In the genomic region with DNA sequence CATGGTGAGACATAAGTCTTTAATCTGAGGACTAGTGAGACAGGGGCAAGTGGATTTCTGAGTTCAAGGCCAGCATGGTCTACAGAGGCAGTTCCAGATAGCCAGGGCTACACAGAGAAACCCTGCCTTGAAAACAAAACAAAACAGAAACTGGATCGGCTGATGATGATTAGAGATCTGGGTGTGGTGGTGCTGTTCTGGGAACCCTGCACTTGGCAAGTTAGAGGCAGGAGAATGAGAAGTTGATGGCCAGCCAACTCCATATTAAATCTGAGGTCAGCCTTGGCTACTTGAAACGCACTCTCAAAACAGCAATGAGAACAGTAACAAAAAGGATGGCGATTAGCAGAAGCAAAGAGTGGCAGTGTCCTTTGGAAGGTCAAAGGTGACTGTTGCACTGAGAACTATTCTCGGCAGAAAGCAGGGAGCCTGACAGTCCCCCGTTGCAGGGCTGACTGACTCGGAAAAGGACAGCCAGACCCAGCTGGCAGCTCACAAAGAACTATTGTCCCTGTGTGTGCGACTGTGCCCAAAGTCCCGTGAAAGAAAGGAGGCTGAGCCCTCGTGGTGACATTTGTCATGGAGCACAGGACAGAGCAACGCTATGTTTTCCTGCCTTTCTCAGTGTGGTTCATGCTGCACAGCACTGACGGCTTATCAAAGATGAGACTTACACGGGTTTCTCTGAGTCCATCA, we compare ENCODE assay signal across 9 mouse cellular contexts. TPM values are rescaled to one million over a fixed set of nuclear protein-coding genes. Genes with fewer than 3 reads are reported as not detected.
A peak's percentile ranks its signal among the peaks of the same experiment; 100 is the strongest.
DNase-seq lines count a peak whose midpoint lies in the region; ATAC-seq and TF ChIP-seq lines count a peak whose summit lies in the region.
"Had no signal": no experiment of that assay in that cellular context is flagged by ENCODE, and none has a peak within 500 bp of the region (broad histone marks: within the 10 kb centered on the region; RNA-seq: fewer than 3 reads in every experiment).

No protein-coding gene starts in this region.

- no peak for DNase-seq in heart, postnatal 25 days (ENCODE audit: low spot score)
- DNase-seq in brain, adult 2 months (ENCODE audit: low read depth, low spot score): peak; percentile 83
- DNase-seq in hindbrain, embryonic 10.5 days (ENCODE audit: low spot score): peak; percentile 84
- no peak for DNase-seq in frontal cortex, postnatal 14 days (ENCODE audit: low spot score in 2 of 2)
- no peak for DNase-seq in kidney, postnatal 36 days

- peaks cover 14% of the 10 kb centered on the region; the same call in 1 of the 2 replicates for H3K4me1 ChIP-seq in heart, embryonic 13.5 days
- peaks cover 26% of the 10 kb centered on the region for H3K4me1 ChIP-seq in hindbrain, embryonic 10.5 days (replicated peaks)

- H3K9ac ChIP-seq in heart, embryonic 13.5 days: 0 out of 2 replicates have a peak overlapping the region, but pooled peaks have one; percentile 12
- H3K9ac ChIP-seq: embryonic facial prominence, embryonic 13.5 days had no signal

- no peaks in the 10 kb centered on the region for H3K9me3 ChIP-seq in heart, embryonic 13.5 days
- no peaks in the 10 kb centered on the region for H3K9me3 ChIP-seq in hindbrain, embryonic 10.5 days
- H3K9me3 ChIP-seq: embryonic facial prominence, embryonic 13.5 days had no signal

- ATAC-seq in heart, embryonic 13.5 days (ENCODE audit: extremely low read depth, insufficient number of reproducible peaks, low FRiP score, low TSS enrichment): no peak
- ATAC-seq in activated CD4-positive, CD25-positive, alpha-beta regulatory T cell, adult 4 months: no peak

- H3K27me3 ChIP-seq in heart, embryonic 13.5 days (replicated peaks): no peaks in the 10 kb centered on the region
- H3K27me3 ChIP-seq in hindbrain, embryonic 10.5 days (ENCODE audit: insufficient read depth, poor library complexity, severe bottlenecking): no peaks in the 10 kb centered on the region
- no peaks in the 10 kb centered on the region for H3K27me3 ChIP-seq in myocyte (ENCODE audit: control insufficient read depth, insufficient read depth, insufficient read length)
- H3K27me3 ChIP-seq: embryonic facial prominence, embryonic 13.5 days had no signal

- no peaks in the 10 kb centered on the region for H3K36me3 ChIP-seq in heart, embryonic 13.5 days
- no peaks in the 10 kb centered on the region for H3K36me3 ChIP-seq in hindbrain, embryonic 10.5 days
- no peaks in the 10 kb centered on the region for H3K36me3 ChIP-seq in myocyte (ENCODE audit: control insufficient read depth, insufficient read depth)
- H3K36me3 ChIP-seq: embryonic facial prominence, embryonic 13.5 days had no signal

- no peak overlapping the region for H3ac ChIP-seq in myocyte (ENCODE audit: control insufficient read depth, insufficient read length)

- H3K27ac ChIP-seq in heart, embryonic 13.5 days (replicated peaks): no peak overlapping the region
- H3K27ac ChIP-seq in hindbrain, embryonic 10.5 days: peak overlapping the region; percentile 83
- H3K27ac ChIP-seq: embryonic facial prominence, embryonic 13.5 days had no signal

- WGBS in heart, embryonic 13.5 days: 26% methylated on average over 12 of the region's 12 CpGs
- WGBS in hindbrain, embryonic 10.5 days: 14% methylated on average over 12 of the region's 12 CpGs

- no peaks in the 10 kb centered on the region for H3K79me2 ChIP-seq in myocyte (ENCODE audit: control insufficient read depth, insufficient read depth)

- no peak overlapping the region for H3K4me3 ChIP-seq in heart, embryonic 13.5 days
- H3K4me3 ChIP-seq in hindbrain, embryonic 10.5 days: no peak overlapping the region
- H3K4me3 ChIP-seq in myocyte: no peak overlapping the region
- H3K4me3 ChIP-seq: embryonic facial prominence, embryonic 13.5 days had no signal

- peak overlapping the region; percentile 0; the same call in 1 of the 2 replicates for H3K4me2 ChIP-seq in heart, embryonic 13.5 days
- peak overlapping the region; percentile 46 for H3K4me2 ChIP-seq in myocyte (ENCODE audit: low read depth)
- H3K4me2 ChIP-seq: embryonic facial prominence, embryonic 13.5 days had no signal

- intact Hi-C loops in heart, postnatal 25 days (cut with DNase I): no loop called here

- no peak for TF ChIP-seq POLR2A in myocyte (IDR thresholded peaks at IDR 0.05; ENCODE audit: insufficient read length, low read depth)

TF ChIP-seq in myocyte, 11 proteins besides CTCF, POLR2A, EP300 and RAD21:
- TF ChIP-seq MYOG (IDR thresholded peaks at IDR 0.05; ENCODE audit: control insufficient read depth in 1 of 3, insufficient read depth in 1 of 3, insufficient read length in 2 of 3, low read depth in 2 of 3): no peak
- TF ChIP-seq TCF3 (IDR thresholded peaks at IDR 0.05; ENCODE audit: insufficient read length, low read depth): no peak
- no peak for TF ChIP-seq REST (IDR thresholded peaks at IDR 0.05; ENCODE audit: insufficient read depth, insufficient read length)
- TF ChIP-seq TCF12 (IDR thresholded peaks at IDR 0.05; ENCODE audit: insufficient read depth, poor library complexity, severe bottlenecking): no peak
- TF ChIP-seq MYOD1 (IDR thresholded peaks at IDR 0.05; ENCODE audit: control insufficient read depth in 1 of 3, insufficient read length in 2 of 3, low read depth in 2 of 3): no peak
- TF ChIP-seq USF1 (IDR thresholded peaks at IDR 0.05; ENCODE audit: low read depth): no peak
- no peak for TF ChIP-seq E2F4 (IDR thresholded peaks at IDR 0.05; ENCODE audit: insufficient read depth)
- no peak for TF ChIP-seq POLR2AphosphoS2 (IDR thresholded peaks at IDR 0.05; ENCODE audit: insufficient read length, low read depth)
- no peak for TF ChIP-seq CEBPB (IDR thresholded peaks at IDR 0.05; ENCODE audit: insufficient read depth, poor library complexity, severe bottlenecking)
- TF ChIP-seq MAX (IDR thresholded peaks at IDR 0.05; ENCODE audit: low read depth): no peak
- TF ChIP-seq SRF (IDR thresholded peaks at IDR 0.05; ENCODE audit: control insufficient read depth, insufficient read length, low read depth): no peak
TF ChIP-seq in myocyte: peak in this region for 0.

RNA-seq across cellular contexts. Expression of a gene that starts 12.6 kb away (rescaled TPM):
- polyA plus RNA-seq in heart, embryonic 13.5 days (2015; fragmentation: Nextera tagmentation; extraction: Ambion mirVana): 19.7 and 20.3 TPM in 2 replicates
- 10 to 100 TPM; 19.9 to 22.6 TPM for total RNA-seq in heart, postnatal 25 days (2021)
- polyA plus RNA-seq in hindbrain, embryonic 10.5 days (2016; fragmentation: Nextera tagmentation; extraction: Ambion mirVana): 15.1 and 15.4 TPM in 2 replicates
- 4.2 TPM for polyA plus RNA-seq in myocyte (2012; fragmentation: generic; extraction: Trizol)
- polyA plus RNA-seq in activated CD4-positive, CD25-positive, alpha-beta regulatory T cell, adult 4 months (2017; shearing (Covaris generic)): 1 to 10 TPM; 7.0 to 9.7 TPM

RNA-seq across cellular contexts. Expression of a gene that starts 44.1 kb away (rescaled TPM):
- 6.7 and 6.9 TPM in 2 replicates for polyA plus RNA-seq in heart, embryonic 13.5 days (2015; fragmentation: Nextera tagmentation; extraction: Ambion mirVana)
- 1 to 10 TPM; 1.7 to 2.1 TPM for total RNA-seq in heart, postnatal 25 days (2021)
- polyA plus RNA-seq in hindbrain, embryonic 10.5 days (2016; fragmentation: Nextera tagmentation; extraction: Ambion mirVana): 19.9 and 20.8 TPM in 2 replicates
- 0.46 TPM for polyA plus RNA-seq in myocyte (2012; fragmentation: generic; extraction: Trizol)
- polyA plus RNA-seq in activated CD4-positive, CD25-positive, alpha-beta regulatory T cell, adult 4 months (2017; shearing (Covaris generic)): not detected

Comparison
In these comparisons a context has a peak if more than half of its experiments do, and no peak if none do; other contexts are left out.
1. DNase-seq: peak in brain, adult 2 months (single experiment) and hindbrain, embryonic 10.5 days (single experiment); none in heart, postnatal 25 days (single experiment), frontal cortex, postnatal 14 days (0 of 2) and kidney, postnatal 36 days (0 of 2).